Mouse (Mus musculus) left cerebral cortex, postnatal 25 days (tissue): Measurements from ENCODE around the gene 6430550D23Rik. TPM values are rescaled to one million over a fixed set of nuclear protein-coding genes. Genes with fewer than 3 reads are reported as not detected.
"Not testable (repeated sequence)": the region's sequence is repeated elsewhere in the genome, so short reads cannot be mapped to it uniquely, and the experiment has no call there.

Experiments used
- DNase-seq, 2 experiments: peaks; one replicate each; pipeline ENCODE4 v3.0.0; 2022; ENCODE audit warnings: low spot score in 2 of 2, mixed read lengths in 1 of 2
- intact Hi-C: fragments of 180-260 bp; cut with DNase I; formaldehyde crosslinking; loops from one replicate; pipeline ENCODE4 v1.15.1; 2025
- total RNA-seq, 2 experiments: library from RNA; stranded (reverse); gene quantifications; 2 replicates each; pipeline ENCODE4 v1.2.3; 2021

The 6430550D23Rik gene
- total RNA-seq, 2 experiments from 2014 or later: 1.5 to 2.1 TPM

GRCm38 (mm10) chr2:155959981-155960380 is 47.8 kb downstream of the 6430550D23Rik start:
- no peak for DNase-seq
- intact Hi-C loops: loop anchor here (5.0 to 10.0 kb wide), 2 partner anchors 182 to 325 kb away; partner anchors contain the start of genes Nfs1 and Romo1

GRCm38 (mm10) chr2:155956134-155957059 is 51.4 kb downstream of the 6430550D23Rik start, which contains the start of gene Cep250:
TSS of gene Cep250 (plus strand) at chr2:155956458.
- intact Hi-C loops: no loop called here
- DNase-seq: peak; percentile 90 to 91

GRCm38 (mm10) chr2:155952006-155952405 is 55.8 kb downstream of the 6430550D23Rik start:
- intact Hi-C loops: no loop called here
- DNase-seq: peak; percentile 47 to 80

GRCm38 (mm10) chr2:155949362-155949761 is 58.4 kb downstream of the 6430550D23Rik start:
- no peak for DNase-seq
- intact Hi-C loops: no loop called here

- intact Hi-C loops: no loop called here
- no peak for DNase-seq
Measured at GRCm38 (mm10) chr2:155947390-155948002, 60.3 kb downstream of the 6430550D23Rik start.

GRCm38 (mm10) chr2:155946499-155946898 is 61.3 kb downstream of the 6430550D23Rik start:
- DNase-seq: no peak
- intact Hi-C loops: loop anchor here (1.0 kb wide), 1 partner anchor 98 kb away; no protein-coding TSS in a partner anchor

GRCm38 (mm10) chr2:155946069-155946468 is 61.7 kb downstream of the 6430550D23Rik start:
- peak; percentile 47 to 73 for DNase-seq
- intact Hi-C loops: loop anchor here (1.0 kb wide), 1 partner anchor 98 kb away; no protein-coding TSS in a partner anchor

- no peak for DNase-seq
- intact Hi-C loops: no loop called here
Measured at GRCm38 (mm10) chr2:155945580-155945979, 62.2 kb downstream of the 6430550D23Rik start.

GRCm38 (mm10) chr2:155945124-155945523 is 62.7 kb downstream of the 6430550D23Rik start, which contains the start of gene Gdf5:
TSS of gene Gdf5 (minus strand) at chr2:155945367.
- intact Hi-C loops: no loop called here
- peak; percentile 43 to 78 for DNase-seq

- no peak for DNase-seq
- intact Hi-C loops: no loop called here
Measured at GRCm38 (mm10) chr2:155944685-155945084, 63.1 kb downstream of the 6430550D23Rik start.

- no peak for DNase-seq
- intact Hi-C loops: no loop called here
Measured at GRCm38 (mm10) chr2:155943463-155943862, 64.3 kb downstream of the 6430550D23Rik start.

GRCm38 (mm10) chr2:155941697-155942442 is 65.9 kb downstream of the 6430550D23Rik start:
- intact Hi-C loops: no loop called here

GRCm38 (mm10) chr2:155940681-155941080 is 67.1 kb downstream of the 6430550D23Rik start, which contains the start of gene Gm15557:
TSS of gene Gm15557 (plus strand) at chr2:155940728.
- DNase-seq: no peak
- intact Hi-C loops: no loop called here

More at GRCm38 (mm10) chr2:155941697-155942442, 65.9 kb downstream of the 6430550D23Rik start:
- DNase-seq: no peak

GRCm38 (mm10) chr2:155939897-155940529 is 67.8 kb downstream of the 6430550D23Rik start:
- intact Hi-C loops: no loop called here
- no peak for DNase-seq

GRCm38 (mm10) chr2:155929531-155930442 is 78.0 kb downstream of the 6430550D23Rik start, which contains the start of gene Uqcc1:
TSS of gene Uqcc1 (minus strand) at chr2:155930310.
- peak; percentile 96 to 98 for DNase-seq
- intact Hi-C loops: no loop called here

GRCm38 (mm10) chr2:155928711-155929345 is 78.9 kb downstream of the 6430550D23Rik start:
- no peak for DNase-seq
- intact Hi-C loops: no loop called here

GRCm38 (mm10) chr2:155925213-155925612 is 82.6 kb downstream of the 6430550D23Rik start:
- intact Hi-C loops, DNase-seq: not testable (repeated sequence)
